23 mouse cellular contexts compared by ENCODE assay signal in the genomic region with DNA sequence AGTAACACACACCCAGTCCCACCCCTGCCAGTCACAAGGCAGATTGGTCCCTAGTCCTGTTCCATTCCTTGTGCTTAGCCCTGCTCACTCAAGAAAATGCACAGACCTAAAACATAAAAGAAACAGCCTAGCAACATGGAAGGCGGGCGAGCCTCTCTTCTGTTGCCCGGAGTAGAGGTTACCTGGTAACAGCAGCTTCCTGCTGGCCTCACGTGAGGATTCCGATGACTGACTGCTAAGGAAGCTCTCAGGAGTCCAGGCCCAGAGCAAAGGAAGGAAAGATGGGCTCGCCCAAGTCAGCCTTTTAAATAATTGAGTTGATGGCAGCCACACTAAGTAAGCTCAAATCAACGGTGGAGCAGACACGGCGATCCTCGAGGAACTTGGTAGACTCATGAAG. TPM values are rescaled to one million over a fixed set of nuclear protein-coding genes. Genes with fewer than 3 reads are reported as not detected.
A peak's percentile ranks its signal among the peaks of the same experiment; 100 is the strongest.
DNase-seq lines count a peak whose midpoint lies in the region; ATAC-seq and TF ChIP-seq lines count a peak whose summit lies in the region.
"Had no signal": no experiment of that assay in that cellular context is flagged by ENCODE, and none has a peak within 500 bp of the region (broad histone marks: within the 10 kb centered on the region; RNA-seq: fewer than 3 reads in every experiment).

No protein-coding gene starts in this region.

- H3K36me3 ChIP-seq in embryonic facial prominence, embryonic 15.5 days: peaks cover 27% of the 10 kb centered on the region; the same call in 1 of the 2 replicates
- peaks cover 78% of the 10 kb centered on the region for H3K36me3 ChIP-seq in embryonic facial prominence, embryonic 10.5 days (replicated peaks)
- no peaks in the 10 kb centered on the region for H3K36me3 ChIP-seq in intestine, embryonic 16.5 days (ENCODE audit: control insufficient read depth, insufficient read depth, low read length)
- H3K36me3 ChIP-seq in intestine, postnatal 0 days (ENCODE audit: control insufficient read depth, insufficient read depth): no peaks in the 10 kb centered on the region; the same call in 1 of the 2 replicates
- H3K36me3 ChIP-seq in midbrain, embryonic 14.5 days (ENCODE audit: control insufficient read depth, insufficient read depth, low read length): peaks cover 26% of the 10 kb centered on the region; the same call in 1 of the 2 replicates
- no peaks in the 10 kb centered on the region for H3K36me3 ChIP-seq in midbrain, embryonic 15.5 days (replicated peaks)
- H3K36me3 ChIP-seq in stomach, postnatal 0 days (ENCODE audit: control insufficient read depth, insufficient read depth, low read length): peaks cover 4% of the 10 kb centered on the region; the same call in 1 of the 2 replicates

- no peak overlapping the region for H3K4me2 ChIP-seq in embryonic facial prominence, embryonic 15.5 days (replicated peaks)
- no peak overlapping the region for H3K4me2 ChIP-seq in intestine, embryonic 16.5 days (ENCODE audit: low read depth, low read length)
- no peak overlapping the region for H3K4me2 ChIP-seq in intestine, postnatal 0 days (replicated peaks; ENCODE audit: low read depth)
- H3K4me2 ChIP-seq in midbrain, embryonic 14.5 days (ENCODE audit: low read length): no peak overlapping the region
- H3K4me2 ChIP-seq in midbrain, embryonic 15.5 days: no peak overlapping the region
- H3K4me2 ChIP-seq in stomach, postnatal 0 days (replicated peaks; ENCODE audit: low read depth): no peak overlapping the region

- peaks cover 25% of the 10 kb centered on the region; the same call in 1 of the 2 replicates for H3K4me1 ChIP-seq in embryonic facial prominence, embryonic 15.5 days
- H3K4me1 ChIP-seq in embryonic facial prominence, embryonic 10.5 days: no peaks in the 10 kb centered on the region
- H3K4me1 ChIP-seq in intestine, embryonic 16.5 days (ENCODE audit: control insufficient read depth, insufficient read depth, low read length): no peaks in the 10 kb centered on the region
- no peaks in the 10 kb centered on the region for H3K4me1 ChIP-seq in intestine, postnatal 0 days (replicated peaks; ENCODE audit: control insufficient read depth, insufficient read depth, low read length)
- peaks cover 4% of the 10 kb centered on the region; the same call in 1 of the 2 replicates for H3K4me1 ChIP-seq in midbrain, embryonic 14.5 days (ENCODE audit: control insufficient read depth, insufficient read depth, low read length)
- no peaks in the 10 kb centered on the region for H3K4me1 ChIP-seq in midbrain, embryonic 15.5 days
- H3K4me1 ChIP-seq in stomach, postnatal 0 days (replicated peaks; ENCODE audit: control insufficient read depth, insufficient read depth): no peaks in the 10 kb centered on the region

- WGBS in embryonic facial prominence, embryonic 15.5 days: 90% methylated on average over 10 of the region's 10 CpGs
- WGBS in embryonic facial prominence, embryonic 10.5 days: 91% methylated on average over 10 of the region's 10 CpGs
- 83% methylated on average over 10 of the region's 10 CpGs for WGBS in intestine, embryonic 16.5 days
- WGBS in intestine, postnatal 0 days: 83% methylated on average over 10 of the region's 10 CpGs
- 80% methylated on average over 10 of the region's 10 CpGs for WGBS in midbrain, embryonic 14.5 days
- 75% methylated on average over 10 of the region's 10 CpGs for WGBS in midbrain, embryonic 15.5 days
- WGBS in stomach, postnatal 0 days: 83% methylated on average over 10 of the region's 10 CpGs

- TF ChIP-seq EP300 in stomach, postnatal 0 days (optimal IDR thresholded peaks at IDR 0.05): no peak

- no peak for DNase-seq in embryonic facial prominence, embryonic 10.5 days (ENCODE audit: low spot score)
- no peak for DNase-seq in midbrain, embryonic 14.5 days
- DNase-seq in stomach, postnatal 0 days (ENCODE audit: low spot score): no peak
- DNase-seq: adrenal gland, postnatal 14 days; cerebellum, adult 9-11 months; forebrain, postnatal 0 days; gastrocnemius, postnatal 36 days; kidney, adult 9 months; layer of hippocampus, postnatal 36 days; lung, postnatal 4 days; thymus, adult 18-20 months; thymus, postnatal 36 days had no signal

- no peak overlapping the region for H3K4me3 ChIP-seq in embryonic facial prominence, embryonic 15.5 days (replicated peaks)
- no peak overlapping the region for H3K4me3 ChIP-seq in embryonic facial prominence, embryonic 10.5 days
- no peak overlapping the region for H3K4me3 ChIP-seq in intestine, embryonic 16.5 days (ENCODE audit: low read length)
- H3K4me3 ChIP-seq in intestine, postnatal 0 days (ENCODE audit: low read depth, low read length): no peak overlapping the region
- no peak overlapping the region for H3K4me3 ChIP-seq in midbrain, embryonic 14.5 days (replicated peaks; ENCODE audit: low read depth, low read length)
- H3K4me3 ChIP-seq in midbrain, embryonic 15.5 days: no peak overlapping the region
- H3K4me3 ChIP-seq in stomach, postnatal 0 days (ENCODE audit: low read depth, low read length): no peak overlapping the region

- H3K27ac ChIP-seq in embryonic facial prominence, embryonic 15.5 days (replicated peaks): 0 out of 2 replicates have a peak overlapping the region, but pooled peaks have one; percentile 7
- no peak overlapping the region for H3K27ac ChIP-seq in embryonic facial prominence, embryonic 10.5 days (replicated peaks)
- no peak overlapping the region for H3K27ac ChIP-seq in intestine, embryonic 16.5 days (ENCODE audit: low read length)
- no peak overlapping the region for H3K27ac ChIP-seq in intestine, postnatal 0 days (ENCODE audit: low read depth, low read length)
- 0 out of 2 replicates have a peak overlapping the region, but pooled peaks have one; percentile 8 for H3K27ac ChIP-seq in midbrain, embryonic 14.5 days (replicated peaks; ENCODE audit: low read depth, low read length)
- H3K27ac ChIP-seq in midbrain, embryonic 15.5 days: no peak overlapping the region
- H3K27ac ChIP-seq in stomach, postnatal 0 days (replicated peaks): 0 out of 2 replicates have a peak overlapping the region, but pooled peaks have one; percentile 24

- no peak for TF ChIP-seq CTCF in intestine, postnatal 0 days (IDR thresholded peaks at IDR 0.05; ENCODE audit: low read depth)
- TF ChIP-seq CTCF in stomach, postnatal 0 days (IDR thresholded peaks at IDR 0.05; ENCODE audit: low read depth): no peak

- H3K9ac ChIP-seq in embryonic facial prominence, embryonic 15.5 days: no peak overlapping the region
- no peak overlapping the region for H3K9ac ChIP-seq in intestine, embryonic 16.5 days (ENCODE audit: low read depth, low read length)
- no peak overlapping the region for H3K9ac ChIP-seq in intestine, postnatal 0 days (ENCODE audit: low read depth, low read length)
- H3K9ac ChIP-seq in midbrain, embryonic 14.5 days (replicated peaks; ENCODE audit: low read length): no peak overlapping the region
- no peak overlapping the region for H3K9ac ChIP-seq in midbrain, embryonic 15.5 days
- no peak overlapping the region for H3K9ac ChIP-seq in stomach, postnatal 0 days (ENCODE audit: low read length)
- H3K9ac ChIP-seq: forebrain, postnatal 0 days had no signal

- ATAC-seq in embryonic facial prominence, embryonic 15.5 days (ENCODE audit: insufficient number of reproducible peaks, low FRiP score, low TSS enrichment, low read depth): no peak
- peak; percentile 3; the same call in 1 of the 2 replicates for ATAC-seq in intestine, embryonic 16.5 days
- ATAC-seq in intestine, postnatal 0 days: no peak
- ATAC-seq in midbrain, embryonic 14.5 days (ENCODE audit: low FRiP score, low TSS enrichment): no peak
- no peak for ATAC-seq in midbrain, embryonic 15.5 days (replicated peaks)
- no peak for ATAC-seq in stomach, postnatal 0 days (ENCODE audit: low FRiP score, low TSS enrichment)
- ATAC-seq: forebrain, postnatal 0 days had no signal

- H3K9me3 ChIP-seq in embryonic facial prominence, embryonic 15.5 days (replicated peaks): no peaks in the 10 kb centered on the region
- no peaks in the 10 kb centered on the region for H3K9me3 ChIP-seq in embryonic facial prominence, embryonic 10.5 days
- no peaks in the 10 kb centered on the region for H3K9me3 ChIP-seq in intestine, embryonic 16.5 days (ENCODE audit: control insufficient read depth, low read length)
- no peaks in the 10 kb centered on the region for H3K9me3 ChIP-seq in intestine, postnatal 0 days (ENCODE audit: control insufficient read depth)
- no peaks in the 10 kb centered on the region for H3K9me3 ChIP-seq in midbrain, embryonic 14.5 days (ENCODE audit: control insufficient read depth, low read length)
- no peaks in the 10 kb centered on the region for H3K9me3 ChIP-seq in midbrain, embryonic 15.5 days
- no peaks in the 10 kb centered on the region for H3K9me3 ChIP-seq in stomach, postnatal 0 days (ENCODE audit: control insufficient read depth, low read length)

- H3K27me3 ChIP-seq in embryonic facial prominence, embryonic 15.5 days: no peaks in the 10 kb centered on the region
- no peaks in the 10 kb centered on the region for H3K27me3 ChIP-seq in embryonic facial prominence, embryonic 10.5 days (replicated peaks; ENCODE audit: low read depth, poor library complexity, severe bottlenecking)
- no peaks in the 10 kb centered on the region for H3K27me3 ChIP-seq in intestine, embryonic 16.5 days (replicated peaks; ENCODE audit: control insufficient read depth, insufficient read depth, low read length)
- no peaks in the 10 kb centered on the region for H3K27me3 ChIP-seq in intestine, postnatal 0 days (replicated peaks; ENCODE audit: control insufficient read depth, insufficient read depth, low read length)
- H3K27me3 ChIP-seq in midbrain, embryonic 14.5 days (ENCODE audit: control insufficient read depth, insufficient read depth, low read length): no peaks in the 10 kb centered on the region
- no peaks in the 10 kb centered on the region for H3K27me3 ChIP-seq in midbrain, embryonic 15.5 days (replicated peaks)
- H3K27me3 ChIP-seq in stomach, postnatal 0 days (ENCODE audit: control insufficient read depth, insufficient read depth, low read length): no peaks in the 10 kb centered on the region

RNA-seq across cellular contexts. Expression of a gene that starts 12.8 kb away (rescaled TPM):
- 7.1 and 8.3 TPM in 2 replicates for polyA plus RNA-seq in embryonic facial prominence, embryonic 15.5 days (2015; fragmentation: Nextera tagmentation; extraction: Ambion mirVana)
- polyA plus RNA-seq in embryonic facial prominence, embryonic 10.5 days (2016; fragmentation: Nextera tagmentation; extraction: Ambion mirVana): 4.9 and 5.2 TPM in 2 replicates
- polyA plus RNA-seq in intestine, embryonic 16.5 days (2015; fragmentation: Nextera tagmentation; extraction: Ambion mirVana): 5.5 and 5.9 TPM in 2 replicates
- polyA plus RNA-seq in intestine, postnatal 0 days (2015; fragmentation: Nextera tagmentation; extraction: Ambion mirVana): 3.1 and 6.0 TPM in 2 replicates
- 5.1 and 8.4 TPM in 2 replicates for polyA plus RNA-seq in midbrain, embryonic 14.5 days (2014; fragmentation: Nextera tagmentation; extraction: Ambion mirVana)
- polyA plus RNA-seq in midbrain, embryonic 15.5 days (2015; fragmentation: Nextera tagmentation; extraction: Ambion mirVana): 9.7 and 10.7 TPM in 2 replicates
- 3.5 and 4.3 TPM in 2 replicates for polyA plus RNA-seq in stomach, postnatal 0 days (2015; fragmentation: Nextera tagmentation; extraction: Ambion mirVana)

RNA-seq across cellular contexts. Expression of a gene that starts 28.3 kb away (rescaled TPM):
- 0.05 TPM in 1 of 2 replicates, not detected in the other for polyA plus RNA-seq in embryonic facial prominence, embryonic 15.5 days (2015; fragmentation: Nextera tagmentation; extraction: Ambion mirVana)
- polyA plus RNA-seq in embryonic facial prominence, embryonic 10.5 days (2016; fragmentation: Nextera tagmentation; extraction: Ambion mirVana): 0.09 TPM in 1 of 2 replicates, not detected in the other
- polyA plus RNA-seq in intestine, embryonic 16.5 days (2015; fragmentation: Nextera tagmentation; extraction: Ambion mirVana): 7.4 and 10.5 TPM in 2 replicates
- 23.8 and 25.7 TPM in 2 replicates for polyA plus RNA-seq in intestine, postnatal 0 days (2015; fragmentation: Nextera tagmentation; extraction: Ambion mirVana)
- polyA plus RNA-seq in midbrain, embryonic 14.5 days (2014; fragmentation: Nextera tagmentation; extraction: Ambion mirVana): 0.11 TPM in 1 of 2 replicates, not detected in the other
- polyA plus RNA-seq in midbrain, embryonic 15.5 days (2015; fragmentation: Nextera tagmentation; extraction: Ambion mirVana): 0.26 and 0.61 TPM in 2 replicates
- 1.6 and 1.8 TPM in 2 replicates for polyA plus RNA-seq in stomach, postnatal 0 days (2015; fragmentation: Nextera tagmentation; extraction: Ambion mirVana)
- polyA plus RNA-seq: embryonic facial prominence, embryonic 11.5 days; forebrain, embryonic 11.5 days; limb, embryonic 11.5 days; neural tube, embryonic 11.5 days had no signal

RNA-seq across cellular contexts. Expression of a gene that starts 33.5 kb away (rescaled TPM):
- 0.28 TPM in 1 of 2 replicates, not detected in the other for polyA plus RNA-seq in embryonic facial prominence, embryonic 15.5 days (2015; fragmentation: Nextera tagmentation; extraction: Ambion mirVana)
- 1.1 and 2.3 TPM in 2 replicates for polyA plus RNA-seq in embryonic facial prominence, embryonic 10.5 days (2016; fragmentation: Nextera tagmentation; extraction: Ambion mirVana)
- not detected in 2 replicates for polyA plus RNA-seq in intestine, embryonic 16.5 days (2015; fragmentation: Nextera tagmentation; extraction: Ambion mirVana)
- polyA plus RNA-seq in intestine, postnatal 0 days (2015; fragmentation: Nextera tagmentation; extraction: Ambion mirVana): not detected in 2 replicates
- not detected in 2 replicates for polyA plus RNA-seq in midbrain, embryonic 14.5 days (2014; fragmentation: Nextera tagmentation; extraction: Ambion mirVana)
- polyA plus RNA-seq in midbrain, embryonic 15.5 days (2015; fragmentation: Nextera tagmentation; extraction: Ambion mirVana): 0.49 and 0.53 TPM in 2 replicates
- not detected in 2 replicates for polyA plus RNA-seq in stomach, postnatal 0 days (2015; fragmentation: Nextera tagmentation; extraction: Ambion mirVana)
- polyA plus RNA-seq: heart, embryonic 16.5 days; liver, embryonic 16.5 days; lung, embryonic 16.5 days; neural tube, embryonic 11.5 days had no signal

RNA-seq across cellular contexts. Expression of a gene that starts 33.5 kb away (rescaled TPM):
- polyA plus RNA-seq in embryonic facial prominence, embryonic 15.5 days (2015; fragmentation: Nextera tagmentation; extraction: Ambion mirVana): 0.48 and 0.62 TPM in 2 replicates
- 1.5 and 2.1 TPM in 2 replicates for polyA plus RNA-seq in embryonic facial prominence, embryonic 10.5 days (2016; fragmentation: Nextera tagmentation; extraction: Ambion mirVana)
- polyA plus RNA-seq in intestine, embryonic 16.5 days (2015; fragmentation: Nextera tagmentation; extraction: Ambion mirVana): 31.7 and 36.4 TPM in 2 replicates
- polyA plus RNA-seq in intestine, postnatal 0 days (2015; fragmentation: Nextera tagmentation; extraction: Ambion mirVana): 42.0 and 45.7 TPM in 2 replicates
- polyA plus RNA-seq in midbrain, embryonic 14.5 days (2014; fragmentation: Nextera tagmentation; extraction: Ambion mirVana): 0.08 and 0.16 TPM in 2 replicates
- 0.32 and 0.65 TPM in 2 replicates for polyA plus RNA-seq in midbrain, embryonic 15.5 days (2015; fragmentation: Nextera tagmentation; extraction: Ambion mirVana)
- polyA plus RNA-seq in stomach, postnatal 0 days (2015; fragmentation: Nextera tagmentation; extraction: Ambion mirVana): 2.2 and 2.3 TPM in 2 replicates

RNA-seq across cellular contexts. Expression of a gene that starts 46.0 kb away (rescaled TPM):
- polyA plus RNA-seq in embryonic facial prominence, embryonic 15.5 days (2015; fragmentation: Nextera tagmentation; extraction: Ambion mirVana): 30.8 and 32.3 TPM in 2 replicates
- 56.3 and 68.1 TPM in 2 replicates for polyA plus RNA-seq in embryonic facial prominence, embryonic 10.5 days (2016; fragmentation: Nextera tagmentation; extraction: Ambion mirVana)
- polyA plus RNA-seq in intestine, embryonic 16.5 days (2015; fragmentation: Nextera tagmentation; extraction: Ambion mirVana): 63.8 and 66.2 TPM in 2 replicates
- polyA plus RNA-seq in intestine, postnatal 0 days (2015; fragmentation: Nextera tagmentation; extraction: Ambion mirVana): 52.8 and 59.2 TPM in 2 replicates
- 32.6 and 34.2 TPM in 2 replicates for polyA plus RNA-seq in midbrain, embryonic 14.5 days (2014; fragmentation: Nextera tagmentation; extraction: Ambion mirVana)
- 35.2 and 41.0 TPM in 2 replicates for polyA plus RNA-seq in midbrain, embryonic 15.5 days (2015; fragmentation: Nextera tagmentation; extraction: Ambion mirVana)
- 45.1 and 49.2 TPM in 2 replicates for polyA plus RNA-seq in stomach, postnatal 0 days (2015; fragmentation: Nextera tagmentation; extraction: Ambion mirVana)

Comparison
In these comparisons a context has a peak if more than half of its experiments do, and no peak if none do; other contexts are left out.
1. H3K27ac ChIP-seq: peak in embryonic facial prominence, embryonic 15.5 days (single experiment), midbrain, embryonic 14.5 days (single experiment) and stomach, postnatal 0 days (single experiment); none in embryonic facial prominence, embryonic 10.5 days (single experiment), intestine, embryonic 16.5 days (single experiment), intestine, postnatal 0 days (single experiment) and midbrain, embryonic 15.5 days (single experiment).